Mouse (Mus musculus) lung, embryonic 16.5 days (tissue): ENCODE measurements around the gene Paqr6. TPM values are rescaled to one million over a fixed set of nuclear protein-coding genes. Genes with fewer than 3 reads are reported as not detected.

Experiments used
- ATAC-seq: fragments of 200-750 bp; cut with Nextera tagmentation; 2 replicates; pipeline ENCODE4 v1.8.0; 2017; ENCODE audit warnings: low read depth, mild to moderate bottlenecking, moderate library complexity
- H3K27ac ChIP-seq: fragments of 300-500 bp; sonication (generic); 2 replicates; pipeline ENCODE4 v1.5.1; 2014; ENCODE audit warnings: mild to moderate bottlenecking, control low read depth, low read length
- H3K27me3 ChIP-seq: fragments of 300-500 bp; sonication (generic); 2 replicates; pipeline ENCODE4 v1.6.1; 2014; ENCODE audit warnings: low read depth, low read length, mixed read lengths; ENCODE audit not compliant: control insufficient read depth, insufficient read depth
- H3K36me3 ChIP-seq: fragments of 300-500 bp; sonication (generic); 2 replicates; pipeline ENCODE4 v1.6.1; 2014; ENCODE audit warnings: low read length; ENCODE audit not compliant: control insufficient read depth, insufficient read depth
- H3K4me1 ChIP-seq: fragments of 300-500 bp; sonication (generic); replicated peaks from 2 replicates; pipeline ENCODE4 v1.6.1; 2014; ENCODE audit warnings: low read length, mixed read lengths; ENCODE audit not compliant: control insufficient read depth, insufficient read depth
- H3K4me2 ChIP-seq: fragments of 300-500 bp; sonication (generic); 2 replicates; pipeline ENCODE4 v1.6.1; 2014; ENCODE audit warnings: low read depth, low read length, control low read depth
- H3K4me3 ChIP-seq: fragments of 300-500 bp; sonication (generic); 2 replicates; pipeline ENCODE4 v1.5.1; 2014; ENCODE audit warnings: mild to moderate bottlenecking, low read length, control low read depth
- H3K9ac ChIP-seq: fragments of 300-500 bp; sonication (generic); 2 replicates; pipeline ENCODE4 v1.6.1; 2014; ENCODE audit warnings: low read length, control low read depth
- H3K9me3 ChIP-seq: fragments of 300-500 bp; sonication (generic); 2 replicates; pipeline ENCODE4 v1.6.1; 2016; ENCODE audit warnings: low read length; ENCODE audit not compliant: control insufficient read depth
- WGBS: fragments of 180-500 bp; shearing (Covaris S2); extraction: QIAGEN DNeasy Blood & Tissue Kit; methylation state at CpG from one replicate; pipeline ENCODE4 v1.1.7; 2014; 5-methylcytosine and 5-hydroxymethylcytosine counted together
- polyA plus RNA-seq: library from polyadenylated mRNA; unstranded; fragments of >200 nt; fragmentation: Nextera tagmentation; extraction: Ambion mirVana; gene quantifications from 2 replicates; pipeline ENCODE4 v1.2.1, GENCODE M21; 2015

The Paqr6 gene
- polyA plus RNA-seq, 1 experiment from 2014 or later = 12.5 TPM

DNA sequence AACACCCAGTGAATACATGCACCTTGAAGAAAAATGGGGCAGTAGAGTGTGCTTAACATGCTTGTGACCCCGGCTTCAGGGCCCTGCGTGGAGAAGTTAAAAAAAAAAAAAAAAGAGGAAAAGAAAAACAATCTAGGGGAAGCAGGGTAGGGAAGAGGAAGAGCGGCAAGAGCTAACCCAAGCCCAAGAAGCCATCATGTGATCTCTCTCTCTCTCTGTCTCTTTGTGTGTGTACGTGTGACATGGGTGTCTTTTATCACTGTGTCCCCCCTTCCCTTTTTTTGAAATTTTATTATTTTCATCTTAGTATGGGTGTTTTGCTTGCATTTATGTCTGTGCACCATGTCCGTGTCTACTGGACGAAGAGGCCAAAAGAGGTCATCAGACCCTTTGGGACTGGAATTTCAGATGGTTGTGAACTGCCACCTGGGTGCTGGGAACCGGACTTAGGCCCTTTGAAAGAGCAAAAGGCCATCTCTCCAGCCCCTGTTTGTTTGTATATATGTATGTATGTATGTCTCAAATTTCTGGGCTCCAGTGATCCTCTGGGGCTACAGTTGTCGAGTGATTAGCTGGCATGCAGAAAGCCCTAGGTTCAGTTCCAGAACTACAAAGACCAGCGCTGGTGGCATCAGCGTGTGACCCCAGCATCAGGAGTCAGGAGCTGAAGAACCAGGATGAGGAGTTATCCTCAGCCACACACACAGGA lies 39.3 kb downstream of the Paqr6 start:
- H3K4me1 ChIP-seq = peaks cover 6% of the 10 kb centered on the region
- no peaks in the 10 kb centered on the region for H3K9me3 ChIP-seq

DNA sequence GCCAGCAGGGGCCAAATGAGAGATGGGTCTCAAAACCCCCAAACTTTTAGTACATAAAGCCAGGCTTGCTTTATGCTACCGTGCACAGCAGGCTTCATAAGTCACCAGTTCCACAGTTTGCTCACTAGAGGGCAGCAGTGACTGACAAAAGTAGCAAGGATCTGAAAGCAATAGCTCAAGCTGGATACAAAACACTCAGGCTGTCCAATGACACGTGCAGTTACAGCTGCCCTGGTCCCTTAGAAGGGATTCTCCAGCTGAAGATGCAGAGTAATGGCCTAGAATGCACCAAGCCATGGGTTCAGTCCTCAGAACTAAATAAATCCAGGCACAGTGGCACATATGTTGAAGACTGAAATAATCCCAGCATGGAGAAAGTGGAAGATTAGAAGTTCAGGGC lies 42.7 kb downstream of the Paqr6 start:
- no peak overlapping the region for H3K9ac ChIP-seq
- 0% methylated on average over 2 of the region's 2 CpGs for WGBS
- H3K4me1 ChIP-seq = peaks cover 17% of the 10 kb centered on the region
- H3K27ac ChIP-seq = no peak overlapping the region
- ATAC-seq = 0 out of 2 replicates have a peak, but pooled peaks have one; percentile 7
- peaks cover 2% of the 10 kb centered on the region; the same call in 1 of the 2 replicates for H3K36me3 ChIP-seq
- no peaks in the 10 kb centered on the region for H3K9me3 ChIP-seq
- no peaks in the 10 kb centered on the region for H3K27me3 ChIP-seq
- no peak overlapping the region for H3K4me3 ChIP-seq
- H3K4me2 ChIP-seq = no peak overlapping the region

More for the DNA sequence above, 39.3 kb downstream of the Paqr6 start:
- peaks cover 4% of the 10 kb centered on the region for H3K36me3 ChIP-seq
- H3K4me2 ChIP-seq = no peak overlapping the region
- no peak overlapping the region for H3K4me3 ChIP-seq
- ATAC-seq = no peak
- no peak overlapping the region for H3K27ac ChIP-seq
- H3K27me3 ChIP-seq = no peaks in the 10 kb centered on the region
- no peak overlapping the region for H3K9ac ChIP-seq
- WGBS = 87% methylated on average over 10 of the region's 10 CpGs

DNA sequence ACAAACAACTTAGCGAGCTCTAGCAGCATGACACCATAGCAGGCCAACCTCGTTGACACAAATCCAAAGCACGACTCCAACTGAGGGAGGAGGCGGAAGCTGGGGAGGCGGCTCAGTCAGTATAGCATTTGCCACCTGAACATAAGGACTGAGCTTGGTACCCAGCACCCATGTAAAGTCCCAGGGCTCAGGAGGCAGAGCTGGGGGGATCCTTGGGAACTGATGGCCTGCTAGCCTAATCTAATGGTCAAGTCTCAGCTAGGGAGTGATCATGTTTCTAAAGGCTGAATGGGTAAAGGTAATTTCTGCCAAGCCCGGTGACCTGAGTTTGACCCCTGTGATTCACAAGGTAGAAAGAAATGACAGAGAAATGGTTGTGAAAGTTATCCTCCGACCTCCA lies 43.1 kb downstream of the Paqr6 start:
- H3K4me1 ChIP-seq = peaks cover 17% of the 10 kb centered on the region
- H3K27me3 ChIP-seq = no peaks in the 10 kb centered on the region
- ATAC-seq = no peak
- no peak overlapping the region for H3K27ac ChIP-seq
- H3K9ac ChIP-seq = no peak overlapping the region
- H3K4me3 ChIP-seq = no peak overlapping the region
- H3K4me2 ChIP-seq = no peak overlapping the region
- H3K36me3 ChIP-seq = peaks cover 3% of the 10 kb centered on the region; the same call in 1 of the 2 replicates
- 51% methylated on average over 7 of the region's 7 CpGs for WGBS
- no peaks in the 10 kb centered on the region for H3K9me3 ChIP-seq

DNA sequence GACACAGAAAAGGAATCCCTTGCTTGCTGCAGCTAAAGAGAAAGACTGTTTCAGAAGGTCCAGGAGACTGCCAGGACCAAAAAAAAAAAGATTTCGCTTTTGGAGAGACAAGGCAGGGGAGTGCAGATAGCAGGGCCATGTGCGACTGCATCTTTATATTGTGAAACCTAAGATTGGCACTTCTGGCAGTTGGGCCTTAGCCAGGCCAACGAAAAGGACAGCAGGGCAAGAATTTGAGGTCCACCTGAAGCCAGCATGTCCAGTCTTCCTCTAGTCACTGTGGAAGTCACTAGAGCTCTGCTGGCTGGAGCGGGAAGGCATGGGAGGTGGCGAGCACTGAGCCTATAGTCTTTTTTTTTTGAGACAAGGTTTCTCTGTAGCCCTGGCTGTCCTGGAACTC lies 44.6 kb downstream of the Paqr6 start:
- Histone ChIP-seq H3K4me2 (peak overlapping the region; percentile 65), H3K27ac (no peak overlapping the region), H3K36me3 (peaks cover 3% of the 10 kb centered on the region; the same call in 1 of the 2 replicates), H3K4me3 (peak overlapping the region; percentile 79), H3K27me3 (no peaks in the 10 kb centered on the region), H3K9ac (peak overlapping the region; percentile 97), H3K9me3 (no peaks in the 10 kb centered on the region), H3K4me1 (peaks cover 17% of the 10 kb centered on the region)
- no peak for ATAC-seq
- whole genome bisulfite sequencing = 49% methylated on average over 5 of the region's 5 CpGs

DNA sequence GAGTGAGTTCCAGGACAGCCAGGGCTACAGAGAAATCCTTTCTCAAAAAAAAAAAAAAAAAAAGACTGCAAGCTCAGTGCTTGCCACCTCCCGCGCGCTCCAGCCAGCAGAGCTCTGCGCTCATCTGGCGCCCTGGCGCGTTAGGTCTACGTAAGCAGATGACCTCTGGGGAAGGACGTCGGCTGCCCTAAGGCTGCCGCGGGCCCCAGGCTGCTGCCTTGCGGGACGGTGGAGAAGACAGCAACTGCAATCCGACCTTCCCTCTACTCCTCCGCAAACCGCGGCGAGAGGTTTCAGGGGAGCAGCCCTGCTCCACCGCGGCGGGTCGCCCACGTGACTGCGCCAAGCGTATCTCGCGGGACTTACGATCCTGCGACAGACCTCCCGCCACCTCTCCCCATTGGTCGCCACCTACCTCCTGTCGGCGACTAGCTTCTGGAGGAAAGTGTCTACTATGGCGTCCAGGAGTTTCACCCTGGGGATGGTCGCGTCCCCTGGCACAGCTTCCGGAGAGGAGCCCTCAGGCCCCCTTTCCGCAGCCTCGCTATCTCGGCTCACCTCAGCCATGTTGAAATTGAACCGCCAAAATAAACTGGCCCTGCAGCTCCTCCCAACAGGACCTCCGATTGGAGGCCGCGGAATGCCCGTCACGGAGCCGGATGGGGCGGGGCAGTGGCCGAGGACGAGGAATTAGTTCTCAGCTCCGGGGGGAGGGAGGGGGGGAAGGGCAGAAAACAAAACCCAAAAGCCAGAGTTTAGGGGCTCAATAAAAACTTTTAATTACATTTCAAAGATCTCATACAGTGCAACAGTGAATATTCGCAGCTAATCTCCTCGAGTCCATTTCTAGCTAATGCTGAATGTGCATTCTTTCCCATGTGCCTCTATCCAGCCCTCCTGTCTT lies 45.6 kb downstream of the Paqr6 start, which contains the start of gene Pmf1:
TSS of gene Pmf1 (minus strand) at position 591 of the 904 bp plus-strand sequence.
- H3K36me3 ChIP-seq = peaks cover 5% of the 10 kb centered on the region; the same call in 1 of the 2 replicates
- H3K4me1 ChIP-seq = peaks cover 17% of the 10 kb centered on the region
- H3K27me3 ChIP-seq = no peaks in the 10 kb centered on the region
- no peaks in the 10 kb centered on the region for H3K9me3 ChIP-seq
- H3K4me3 ChIP-seq = peak within 1 kb of the TSS; percentile 79
- peak; percentile 95 for ATAC-seq
- H3K4me2 ChIP-seq = peak within 1 kb of the TSS; percentile 65
- peak within 1 kb of the TSS; percentile 96 for H3K27ac ChIP-seq
- H3K9ac ChIP-seq = peak within 1 kb of the TSS; percentile 97
- 0% methylated on average over 54 of the region's 54 CpGs for WGBS

DNA sequence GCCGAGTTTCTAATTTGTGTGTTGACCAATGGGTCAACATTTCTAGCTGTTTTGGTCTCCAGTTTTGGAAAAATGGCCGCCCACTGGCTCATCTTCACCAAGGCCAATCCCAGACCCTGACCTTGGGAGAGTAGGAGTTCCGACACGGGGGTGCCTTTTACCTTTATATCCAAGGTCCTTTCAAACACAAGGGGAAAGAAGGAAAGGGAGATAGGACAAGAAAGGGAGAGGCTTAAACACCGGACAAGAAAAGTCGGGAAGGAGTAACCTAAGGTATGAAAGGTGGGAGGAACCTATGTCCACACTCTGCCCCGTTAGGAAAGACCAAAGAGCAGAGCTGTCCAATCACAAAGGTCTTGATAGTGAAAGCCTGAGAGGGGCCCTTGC lies 46.3 kb downstream of the Paqr6 start:
- Histone ChIP-seq H3K36me3 (peaks cover 5% of the 10 kb centered on the region; the same call in 1 of the 2 replicates), H3K9ac (peak overlapping the region; percentile 61), H3K27me3 (no peaks in the 10 kb centered on the region), H3K4me3 (peak overlapping the region; percentile 79), H3K9me3 (no peaks in the 10 kb centered on the region), H3K4me1 (peaks cover 17% of the 10 kb centered on the region), H3K4me2 (peak overlapping the region; percentile 65), H3K27ac (peak overlapping the region; percentile 67)
- 15% methylated on average over 7 of the region's 7 CpGs for WGBS
- no peak for ATAC-seq

DNA sequence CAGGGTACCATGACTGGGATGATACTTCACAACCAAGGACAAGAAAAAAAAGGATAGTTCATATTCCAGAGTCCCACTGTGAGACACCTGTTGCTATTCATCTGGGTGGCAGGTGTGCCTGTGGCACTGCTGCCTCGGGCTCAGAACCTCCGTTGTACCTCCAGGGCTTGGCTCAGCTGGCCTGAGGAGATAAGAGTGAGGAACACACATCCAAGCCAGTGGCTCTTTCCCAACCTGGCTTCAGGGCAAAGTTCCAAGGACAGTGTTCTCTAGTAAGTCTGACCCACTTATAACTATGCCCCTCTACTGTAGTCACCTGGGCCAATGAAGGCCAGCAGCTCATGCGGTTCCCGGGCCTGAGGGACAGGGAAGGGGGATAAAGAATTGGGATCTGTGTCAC lies 47.3 kb downstream of the Paqr6 start:
- no peak overlapping the region for H3K4me2 ChIP-seq
- no peaks in the 10 kb centered on the region for H3K27me3 ChIP-seq
- WGBS = 86% methylated on average over 4 of the region's 4 CpGs
- no peak for ATAC-seq
- peaks cover 5% of the 10 kb centered on the region; the same call in 1 of the 2 replicates for H3K36me3 ChIP-seq
- no peaks in the 10 kb centered on the region for H3K9me3 ChIP-seq
- H3K27ac ChIP-seq = no peak overlapping the region
- no peak overlapping the region for H3K4me3 ChIP-seq
- H3K9ac ChIP-seq = no peak overlapping the region
- H3K4me1 ChIP-seq = peaks cover 17% of the 10 kb centered on the region

DNA sequence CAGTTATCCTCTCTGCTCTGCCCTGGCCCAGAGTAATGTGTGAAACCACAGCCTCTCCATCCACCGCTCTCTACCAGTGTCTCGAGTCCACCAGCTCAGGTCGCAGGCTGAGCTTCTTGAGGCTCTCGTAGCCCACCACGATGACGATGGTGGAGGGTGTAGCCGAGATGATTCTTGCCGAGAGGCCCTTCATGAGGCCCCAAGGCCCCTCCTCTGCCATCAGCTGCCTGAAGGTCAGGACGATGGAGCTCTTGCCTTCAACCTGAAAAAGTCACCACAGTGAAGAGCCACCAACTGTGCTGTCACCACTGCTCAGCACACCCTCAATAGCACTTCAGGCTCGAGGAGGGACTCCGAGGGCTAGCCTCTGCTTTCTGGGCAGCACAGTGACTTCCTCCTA lies 48.3 kb downstream of the Paqr6 start:
- no peaks in the 10 kb centered on the region for H3K9me3 ChIP-seq
- H3K9ac ChIP-seq = no peak overlapping the region
- no peaks in the 10 kb centered on the region for H3K27me3 ChIP-seq
- no peak overlapping the region for H3K4me2 ChIP-seq
- 81% methylated on average over 11 of the region's 11 CpGs for WGBS
- no peak for ATAC-seq
- no peak overlapping the region for H3K27ac ChIP-seq
- no peak overlapping the region for H3K4me3 ChIP-seq
- peaks cover 9% of the 10 kb centered on the region; the same call in 1 of the 2 replicates for H3K36me3 ChIP-seq
- H3K4me1 ChIP-seq = peaks cover 14% of the 10 kb centered on the region

DNA sequence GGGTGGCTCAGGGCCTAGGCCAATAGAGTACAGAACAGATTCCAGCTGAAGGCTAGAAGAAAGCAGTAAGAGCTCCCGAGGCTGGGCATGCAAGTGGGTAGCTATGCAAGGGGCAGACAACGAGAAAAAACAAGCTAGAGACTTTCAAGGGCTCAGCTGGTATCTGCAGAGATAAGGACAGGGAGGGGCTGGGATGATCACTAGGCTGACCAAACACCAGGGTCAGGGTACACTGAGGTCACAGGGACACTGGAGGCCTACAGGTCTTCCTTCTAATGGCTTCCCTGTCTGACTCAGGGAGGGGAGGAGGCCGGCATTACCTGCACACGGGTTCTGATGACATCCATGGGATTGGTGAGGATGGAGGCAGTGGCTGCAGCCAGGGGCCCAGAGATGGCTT lies 51.3 kb downstream of the Paqr6 start:
- no peak overlapping the region for H3K4me2 ChIP-seq
- peaks cover 3% of the 10 kb centered on the region; the same call in 1 of the 2 replicates for H3K4me1 ChIP-seq
- 65% methylated on average over 4 of the region's 4 CpGs for WGBS
- H3K9me3 ChIP-seq = no peaks in the 10 kb centered on the region
- no peak overlapping the region for H3K27ac ChIP-seq
- no peak for ATAC-seq
- no peak overlapping the region for H3K9ac ChIP-seq
- H3K4me3 ChIP-seq = no peak overlapping the region
- no peaks in the 10 kb centered on the region for H3K27me3 ChIP-seq
- H3K36me3 ChIP-seq = peaks cover 24% of the 10 kb centered on the region
